Mouse (Mus musculus): Measurements from ENCODE around the gene Cyp2t4. TPM values are rescaled to one million over a fixed set of nuclear protein-coding genes. Genes with fewer than 3 reads are reported as not detected.

The Cyp2t4 gene
- total RNA-seq, 1 experiment = 0.58 TPM

- Histone ChIP-seq H3K9ac (ENCODE audit: insufficient read depth, low read depth, low read length, poor library complexity, severe bottlenecking) (peak overlapping the region; percentile 95), H3K4me3 (ENCODE audit: insufficient read depth in 1 of 2, low read depth in 1 of 2, low read length in 2 of 2, poor library complexity in 1 of 2, severe bottlenecking in 1 of 2) (peak overlapping the region; percentile 72 to 87), H3K27ac (ENCODE audit: insufficient read depth, low read depth, low read length, poor library complexity, severe bottlenecking) (no peak overlapping the region; the same call in 1 of the 2 replicates), H3K9me3 (ENCODE audit: control insufficient read depth, insufficient read depth, low read depth, low read length) (no peaks in the 10 kb centered on the region), H3K36me3 (ENCODE audit: control insufficient read depth, insufficient read depth, low read length, poor library complexity, severe bottlenecking) (peaks cover 4% of the 10 kb centered on the region; the same call in 1 of the 2 replicates), H3K4me1 (ENCODE audit: control insufficient read depth in 2 of 2, insufficient read depth in 2 of 2, low read length in 2 of 2, poor library complexity in 1 of 2) (peaks cover 3 to 15% of the 10 kb centered on the region in 2 experiments; a peak in 3 of 4 replicates)
- in situ Hi-C loops (cut with MboI; ENCODE audit: low sequenced_read_pairs in 2 of 2, unreplicated experiment in 2 of 2) = no loop called here
- no peak for DNase-seq (ENCODE audit: low read depth, low spot score)
- TF ChIP-seq ZC3H11A (IDR thresholded peaks at IDR 0.05; ENCODE audit: borderline replicate concordance, low read depth, low read length) (no peak), MAFK (IDR thresholded peaks at IDR 0.05; ENCODE audit: insufficient read depth, low read depth, low read length) (no peak), HCFC1 (IDR thresholded peaks at IDR 0.05; ENCODE audit: borderline replicate concordance, insufficient read depth, low read length) (peak; percentile 63; the same call in 1 of the 2 replicates)
These were observed 10.8 kb downstream of the Cyp2t4 start for GRCm38 (mm10) chr7:27164112-27164947.

GRCm38 (mm10) chr7:27165007-27165655 lies 11.6 kb downstream of the Cyp2t4 start:
- H3K4me1 ChIP-seq (ENCODE audit: control insufficient read depth in 2 of 2, insufficient read depth in 2 of 2, low read length in 2 of 2, poor library complexity in 1 of 2) = peaks cover 3 to 14% of the 10 kb centered on the region in 2 experiments; a peak in 3 of 4 replicates
- in situ Hi-C loops (cut with MboI; ENCODE audit: low sequenced_read_pairs in 2 of 2, unreplicated experiment in 2 of 2) = no loop called here
- peak overlapping the region; percentile 72 to 87 for H3K4me3 ChIP-seq (ENCODE audit: insufficient read depth in 1 of 2, low read depth in 1 of 2, low read length in 2 of 2, poor library complexity in 1 of 2, severe bottlenecking in 1 of 2)
- no peaks in the 10 kb centered on the region; the same call in 1 of the 2 replicates for H3K36me3 ChIP-seq (ENCODE audit: control insufficient read depth, insufficient read depth, low read length, poor library complexity, severe bottlenecking)
- peak overlapping the region; percentile 95 for H3K9ac ChIP-seq (ENCODE audit: insufficient read depth, low read depth, low read length, poor library complexity, severe bottlenecking)
- H3K27ac ChIP-seq (ENCODE audit: insufficient read depth, low read depth, low read length, poor library complexity, severe bottlenecking) = no peak overlapping the region; the same call in none of the 2 replicates
- H3K9me3 ChIP-seq (ENCODE audit: control insufficient read depth, insufficient read depth, low read depth, low read length) = no peaks in the 10 kb centered on the region
- TF ChIP-seq HCFC1 (IDR thresholded peaks at IDR 0.05; ENCODE audit: borderline replicate concordance, insufficient read depth, low read length) (no peak), ZNF384 (IDR thresholded peaks at IDR 0.05; ENCODE audit: low read depth, low read length) (no peak), CHD2 (IDR thresholded peaks at IDR 0.05; ENCODE audit: low read depth, low read length) (no peak), ZC3H11A (IDR thresholded peaks at IDR 0.05; ENCODE audit: borderline replicate concordance, low read depth, low read length) (no peak), MAFK (IDR thresholded peaks at IDR 0.05; ENCODE audit: insufficient read depth, low read depth, low read length) (no peak)
- no peak for DNase-seq (ENCODE audit: low read depth, low spot score)

- H3K36me3 ChIP-seq (ENCODE audit: control insufficient read depth, insufficient read depth, low read length, poor library complexity, severe bottlenecking) = peaks cover 2% of the 10 kb centered on the region; the same call in 1 of the 2 replicates
- H3K4me1 ChIP-seq (ENCODE audit: control insufficient read depth in 2 of 2, insufficient read depth in 2 of 2, low read length in 2 of 2, poor library complexity in 1 of 2) = peaks cover 3 to 13% of the 10 kb centered on the region in 2 experiments; a peak in 3 of 4 replicates
These were observed 12.2 kb downstream of the Cyp2t4 start for GRCm38 (mm10) chr7:27165696-27166095.

GRCm38 (mm10) chr7:27166229-27166613 lies 12.7 kb downstream of the Cyp2t4 start:
- TF ChIP-seq CHD2 (IDR thresholded peaks at IDR 0.05; ENCODE audit: low read depth, low read length) (no peak), ZC3H11A (IDR thresholded peaks at IDR 0.05; ENCODE audit: borderline replicate concordance, low read depth, low read length) (no peak), ZNF384 (IDR thresholded peaks at IDR 0.05; ENCODE audit: low read depth, low read length) (no peak), MAFK (IDR thresholded peaks at IDR 0.05; ENCODE audit: insufficient read depth, low read depth, low read length) (no peak), HCFC1 (IDR thresholded peaks at IDR 0.05; ENCODE audit: borderline replicate concordance, insufficient read depth, low read length) (peak; percentile 70; the same call in 1 of the 2 replicates)
- peak overlapping the region; percentile 95 for H3K9ac ChIP-seq (ENCODE audit: insufficient read depth, low read depth, low read length, poor library complexity, severe bottlenecking)
- H3K36me3 ChIP-seq (ENCODE audit: control insufficient read depth, insufficient read depth, low read length, poor library complexity, severe bottlenecking) = peaks cover 5% of the 10 kb centered on the region
- peak overlapping the region; percentile 95 for H3K27ac ChIP-seq (ENCODE audit: insufficient read depth, low read depth, low read length, poor library complexity, severe bottlenecking)
- peaks cover 3 to 13% of the 10 kb centered on the region in 2 experiments; a peak in 3 of 4 replicates for H3K4me1 ChIP-seq (ENCODE audit: control insufficient read depth in 2 of 2, insufficient read depth in 2 of 2, low read length in 2 of 2, poor library complexity in 1 of 2)
- in situ Hi-C loops (cut with MboI; ENCODE audit: low sequenced_read_pairs in 2 of 2, unreplicated experiment in 2 of 2) = no loop called here
- H3K9me3 ChIP-seq (ENCODE audit: control insufficient read depth, insufficient read depth, low read depth, low read length) = no peaks in the 10 kb centered on the region
- H3K4me3 ChIP-seq (ENCODE audit: insufficient read depth in 1 of 2, low read depth in 1 of 2, low read length in 2 of 2, poor library complexity in 1 of 2, severe bottlenecking in 1 of 2) = peak overlapping the region; percentile 72 to 87
- DNase-seq (ENCODE audit: low read depth, low spot score) = peak; percentile 60

More at GRCm38 (mm10) chr7:27165696-27166095, 12.2 kb downstream of the Cyp2t4 start:
- peak overlapping the region; percentile 95 for H3K27ac ChIP-seq (ENCODE audit: insufficient read depth, low read depth, low read length, poor library complexity, severe bottlenecking)
- H3K9me3 ChIP-seq (ENCODE audit: control insufficient read depth, insufficient read depth, low read depth, low read length) = no peaks in the 10 kb centered on the region
- TF ChIP-seq ZC3H11A (IDR thresholded peaks at IDR 0.05; ENCODE audit: borderline replicate concordance, low read depth, low read length) = no peak
- no peak for TF ChIP-seq CHD2 (IDR thresholded peaks at IDR 0.05; ENCODE audit: low read depth, low read length)
- TF ChIP-seq ZNF384 (IDR thresholded peaks at IDR 0.05; ENCODE audit: low read depth, low read length) = no peak
- no peak for TF ChIP-seq MAFK (IDR thresholded peaks at IDR 0.05; ENCODE audit: insufficient read depth, low read depth, low read length)
- no peak for TF ChIP-seq HCFC1 (IDR thresholded peaks at IDR 0.05; ENCODE audit: borderline replicate concordance, insufficient read depth, low read length)
- peak overlapping the region; percentile 72 to 87 for H3K4me3 ChIP-seq (ENCODE audit: insufficient read depth in 1 of 2, low read depth in 1 of 2, low read length in 2 of 2, poor library complexity in 1 of 2, severe bottlenecking in 1 of 2)
- peak overlapping the region; percentile 95 for H3K9ac ChIP-seq (ENCODE audit: insufficient read depth, low read depth, low read length, poor library complexity, severe bottlenecking)
- in situ Hi-C loops (cut with MboI; ENCODE audit: low sequenced_read_pairs in 2 of 2, unreplicated experiment in 2 of 2) = no loop called here
- DNase-seq (ENCODE audit: low read depth, low spot score) = no peak
